Mouse (Mus musculus) CD4-positive helper T cell, adult 2 months (primary cell): ENCODE results near the gene Kitl.

ENCODE experiments used
- DNase-seq: peaks from one replicate; pipeline ENCODE4 v3.0.0-alpha.2; 2012; ENCODE audit warnings: low read depth, missing footprints, low spot score

Gene Kitl

DNA sequence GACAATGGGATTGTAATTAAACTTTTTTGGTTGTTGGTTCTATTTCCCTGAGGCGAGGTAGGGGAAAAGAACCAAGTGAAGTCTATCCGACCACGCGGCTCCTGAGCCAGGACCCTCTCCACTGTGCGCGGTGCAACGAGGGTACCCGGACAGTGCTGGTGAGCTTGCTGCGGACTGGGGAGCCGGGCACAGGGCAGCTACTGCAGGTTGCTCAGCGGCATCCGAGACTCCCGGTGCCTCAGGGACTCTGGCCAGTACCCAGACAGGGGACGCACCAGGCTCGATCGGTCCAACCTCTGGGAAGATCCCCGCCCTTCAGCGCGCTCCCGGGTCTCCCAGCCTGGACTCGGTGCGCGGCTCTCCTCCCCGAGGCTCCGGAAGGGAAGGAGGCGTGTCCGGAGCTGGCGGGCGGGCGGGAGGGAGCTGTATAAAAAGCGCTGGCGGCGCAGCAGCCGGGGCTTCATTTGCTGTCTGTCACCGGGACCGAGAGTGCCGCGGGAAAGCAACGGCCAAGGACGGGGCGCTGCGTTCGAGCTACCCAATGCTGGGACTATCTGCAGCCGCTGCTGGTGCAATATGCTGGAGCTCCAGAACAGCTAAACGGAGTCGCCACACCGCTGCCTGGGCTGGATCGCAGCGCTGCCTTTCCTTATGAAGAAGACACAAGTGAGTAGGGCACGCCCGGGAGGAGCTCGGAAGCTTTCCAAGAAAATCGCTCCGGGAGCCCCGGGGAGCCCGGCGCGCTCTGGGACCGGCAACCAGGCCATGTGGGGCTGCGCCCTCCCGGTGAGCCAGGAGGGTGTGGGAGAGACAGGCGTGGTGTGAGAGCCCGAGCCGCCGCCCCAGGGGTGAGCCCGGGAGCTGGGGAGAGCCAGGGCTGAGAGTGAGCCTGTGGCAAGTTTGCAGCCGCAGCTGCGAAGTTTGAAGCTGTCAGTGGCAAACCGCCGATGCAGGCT, at the start of gene Kitl:
Kitl (plus strand) TSS at position 261 of the 956 bp plus-strand sequence.
- DNase-seq, result peak; percentile 12

DNA sequence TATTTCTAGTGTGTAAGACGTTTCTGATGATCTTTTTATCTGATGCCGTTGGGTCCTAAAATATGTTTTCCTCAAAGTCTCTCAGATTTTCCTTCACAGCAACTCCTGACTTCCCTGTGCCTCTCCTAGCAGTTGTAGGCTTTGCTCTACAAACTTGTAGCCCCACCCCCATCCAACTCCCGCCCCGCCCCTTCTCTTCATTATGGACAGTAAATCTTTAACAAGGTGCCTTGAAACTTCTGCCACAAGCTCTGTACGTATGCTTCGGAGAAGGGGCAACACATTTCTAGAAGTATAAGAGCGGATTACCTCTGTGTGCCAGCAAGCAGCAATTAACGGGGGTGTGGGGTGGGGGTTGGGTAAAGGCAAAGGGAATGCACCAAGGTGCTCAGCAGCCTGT, 42.6 kb upstream of the Kitl start:
- no peak for DNase-seq

DNA sequence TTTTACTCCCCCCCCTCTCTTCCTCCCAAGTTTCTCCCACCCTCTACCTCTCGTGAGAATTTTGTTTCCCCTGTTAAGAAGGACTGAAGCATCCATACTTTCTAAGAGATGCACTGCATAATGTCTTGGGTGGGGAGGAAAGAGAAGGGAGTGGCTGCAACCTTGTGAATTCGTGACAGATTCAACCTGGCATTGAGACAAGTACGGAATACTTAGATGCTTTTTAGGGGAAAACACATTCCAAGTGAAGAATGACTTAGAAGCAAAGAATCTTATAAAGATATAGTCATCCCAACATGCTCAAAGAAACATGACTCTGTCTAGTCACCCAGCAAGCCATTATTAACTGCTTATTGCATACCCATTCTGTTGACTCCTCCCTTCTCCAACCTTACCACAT, 35.3 kb upstream of the Kitl start:
- DNase-seq, result no peak

DNA sequence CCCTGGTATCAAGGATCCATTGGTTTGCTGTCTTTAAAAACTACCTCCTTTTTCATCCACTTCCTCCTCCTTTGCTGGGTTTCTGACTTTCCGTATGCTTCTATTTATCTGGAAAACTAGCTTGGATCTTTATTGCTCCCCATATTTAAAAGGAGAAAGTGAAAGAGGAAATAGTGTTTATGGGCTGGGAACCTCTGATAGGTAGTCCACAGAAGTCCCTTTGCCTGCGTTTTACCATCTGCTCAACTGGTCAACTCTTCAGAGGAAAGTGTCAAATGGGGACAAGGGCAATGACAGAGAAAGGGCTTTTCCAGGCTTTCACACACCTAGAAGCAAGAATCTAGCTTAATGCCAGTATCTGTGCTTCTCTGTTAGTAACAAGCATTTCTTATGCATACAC, 34.5 kb upstream of the Kitl start:
- no peak for DNase-seq

GRCm38 (mm10) chr10:99981887-99982286, 33.5 kb upstream of the Kitl start:
- DNase-seq, result no peak

GRCm38 (mm10) chr10:99986745-99987144, 28.7 kb upstream of the Kitl start:
- no peak for DNase-seq

DNA sequence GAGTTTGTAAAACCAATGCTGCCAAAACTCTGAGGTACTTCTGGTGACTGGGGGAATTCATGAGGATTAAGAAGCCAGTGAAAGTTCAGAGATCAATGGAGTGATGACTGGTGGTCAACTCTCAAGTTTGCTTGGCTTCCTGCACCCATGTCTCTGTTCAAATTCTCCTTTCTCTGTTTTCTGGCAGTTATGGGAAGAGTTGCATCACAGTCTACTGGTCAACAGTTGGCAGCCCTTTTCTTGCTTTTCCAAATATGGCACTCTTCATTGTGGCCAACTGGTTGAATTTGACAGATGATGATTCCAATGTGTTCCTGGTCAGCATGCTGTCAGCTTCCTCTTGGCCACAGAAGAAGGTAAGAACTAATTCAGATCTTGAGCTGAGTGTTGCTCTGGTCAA, 25.7 kb upstream of the Kitl start:
- no peak for DNase-seq

GRCm38 (mm10) chr10:99992121-99992520, 23.3 kb upstream of the Kitl start:
- DNase-seq, result no peak

GRCm38 (mm10) chr10:100001452-100001851, 14.0 kb upstream of the Kitl start:
- no peak for DNase-seq

GRCm38 (mm10) chr10:100003797-100004196, 11.6 kb upstream of the Kitl start:
- no peak for DNase-seq

DNA sequence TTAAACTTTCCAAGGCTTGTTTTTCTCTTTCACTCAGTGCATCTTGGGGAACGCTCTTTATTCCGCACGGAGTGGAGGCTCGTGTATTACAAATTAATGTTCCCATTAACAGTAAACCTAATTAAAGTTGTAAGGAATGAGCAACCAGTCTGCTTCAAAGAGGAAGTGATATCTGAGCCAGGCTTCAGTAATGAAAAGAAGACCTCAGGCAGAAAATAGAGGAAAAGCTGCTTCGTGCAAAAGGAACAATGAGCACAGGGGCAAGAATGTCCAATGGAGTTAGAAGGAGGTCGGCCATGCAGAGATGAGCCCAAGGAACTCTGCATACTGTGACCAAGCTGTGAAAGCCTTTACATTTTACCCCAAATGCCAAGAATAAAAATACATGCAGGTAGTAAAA, 5.7 kb upstream of the Kitl start:
- no peak for DNase-seq

DNA sequence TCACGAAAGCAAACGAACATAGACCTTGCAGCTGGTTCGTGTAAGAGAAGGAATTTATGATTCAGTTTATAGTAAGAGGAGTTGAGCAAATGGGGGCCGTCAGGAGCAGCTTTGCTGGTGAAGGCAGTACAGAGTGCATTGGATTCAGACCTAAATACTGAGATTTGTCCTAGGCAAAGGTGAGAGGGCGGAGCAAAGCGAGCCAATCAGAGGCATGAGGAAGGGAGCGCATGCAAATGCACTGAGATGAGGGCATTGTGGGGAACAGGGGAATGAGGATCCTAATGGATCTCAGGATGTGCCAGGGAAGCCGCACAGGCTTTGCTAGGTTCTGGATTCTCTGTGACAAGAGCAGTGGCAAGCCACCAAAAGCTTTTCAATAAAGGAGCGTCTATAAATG, 5.1 kb upstream of the Kitl start:
- DNase-seq, result no peak

GRCm38 (mm10) chr10:100014096-100014495, 1.3 kb upstream of the Kitl start:
- no peak for DNase-seq

GRCm38 (mm10) chr10:100016326-100016709, 888 bp downstream of the Kitl start:
- DNase-seq, result no peak

GRCm38 (mm10) chr10:100016941-100017770, 1.7 kb downstream of the Kitl start:
- no peak for DNase-seq

GRCm38 (mm10) chr10:100017771-100018070, 2.3 kb downstream of the Kitl start:
- no peak for DNase-seq

DNA sequence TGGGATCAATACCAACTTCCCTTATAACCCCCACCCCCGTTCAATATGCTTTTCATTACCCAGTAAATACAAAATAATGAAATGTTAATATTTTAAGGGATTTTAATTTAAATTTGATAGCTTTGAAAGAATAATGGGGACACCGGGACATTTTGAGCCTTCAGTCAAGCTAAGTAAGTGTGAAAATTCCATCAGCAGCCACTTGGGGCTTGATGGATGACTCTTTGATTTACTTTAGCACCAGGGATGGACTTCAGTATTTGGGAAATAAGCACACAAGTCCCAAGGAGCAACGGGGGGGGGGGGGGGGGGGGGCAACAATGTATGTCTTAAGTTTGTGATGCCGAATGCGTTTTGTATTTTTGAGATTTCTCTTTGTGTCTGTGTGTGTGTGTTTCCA, 3.1 kb downstream of the Kitl start:
- no peak for DNase-seq

DNA sequence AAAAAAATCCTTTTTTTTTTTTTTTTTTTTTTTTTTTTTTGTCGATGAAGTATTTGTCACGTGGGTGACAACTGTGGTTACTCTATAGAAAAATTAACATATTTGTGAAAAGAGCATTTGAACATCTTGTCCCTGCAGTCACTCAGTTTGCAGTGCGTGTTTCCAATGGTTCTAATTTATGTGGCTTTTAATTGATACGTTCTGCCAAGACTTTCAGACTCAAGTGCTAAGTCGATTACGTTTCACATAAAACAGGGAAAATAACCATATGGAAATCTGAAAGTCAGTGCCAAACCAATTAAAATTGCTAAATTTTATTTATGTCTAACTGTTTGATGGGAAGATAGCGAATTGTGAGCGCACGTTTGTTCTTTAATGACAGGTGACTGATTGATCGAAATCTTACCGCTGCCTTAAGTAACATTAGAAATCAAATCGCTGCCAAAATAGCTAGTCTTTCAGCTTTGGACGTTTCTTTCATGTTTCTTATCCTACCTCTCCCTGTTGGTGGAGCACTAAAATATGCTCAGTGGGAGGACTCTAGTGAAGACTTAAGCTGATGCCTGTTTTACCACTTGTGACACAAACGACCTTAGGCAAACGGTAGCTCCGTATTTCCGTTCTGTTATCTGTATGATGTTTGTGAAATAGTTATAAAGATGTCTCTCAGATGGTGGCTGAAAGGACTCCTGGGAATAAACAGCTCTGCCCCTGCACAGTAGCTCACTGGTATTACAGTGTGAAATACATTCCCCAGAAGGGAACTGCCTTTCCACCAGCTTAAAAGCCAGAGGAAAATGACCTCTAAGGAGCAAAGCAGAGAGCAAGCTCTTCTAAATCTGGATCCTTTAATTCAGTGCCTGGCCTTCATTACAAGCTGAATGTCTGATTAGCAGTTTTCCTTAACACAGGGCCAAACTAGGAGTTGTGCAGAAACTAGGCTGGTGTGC, 4.1 kb downstream of the Kitl start:
- DNase-seq, result no peak

DNA sequence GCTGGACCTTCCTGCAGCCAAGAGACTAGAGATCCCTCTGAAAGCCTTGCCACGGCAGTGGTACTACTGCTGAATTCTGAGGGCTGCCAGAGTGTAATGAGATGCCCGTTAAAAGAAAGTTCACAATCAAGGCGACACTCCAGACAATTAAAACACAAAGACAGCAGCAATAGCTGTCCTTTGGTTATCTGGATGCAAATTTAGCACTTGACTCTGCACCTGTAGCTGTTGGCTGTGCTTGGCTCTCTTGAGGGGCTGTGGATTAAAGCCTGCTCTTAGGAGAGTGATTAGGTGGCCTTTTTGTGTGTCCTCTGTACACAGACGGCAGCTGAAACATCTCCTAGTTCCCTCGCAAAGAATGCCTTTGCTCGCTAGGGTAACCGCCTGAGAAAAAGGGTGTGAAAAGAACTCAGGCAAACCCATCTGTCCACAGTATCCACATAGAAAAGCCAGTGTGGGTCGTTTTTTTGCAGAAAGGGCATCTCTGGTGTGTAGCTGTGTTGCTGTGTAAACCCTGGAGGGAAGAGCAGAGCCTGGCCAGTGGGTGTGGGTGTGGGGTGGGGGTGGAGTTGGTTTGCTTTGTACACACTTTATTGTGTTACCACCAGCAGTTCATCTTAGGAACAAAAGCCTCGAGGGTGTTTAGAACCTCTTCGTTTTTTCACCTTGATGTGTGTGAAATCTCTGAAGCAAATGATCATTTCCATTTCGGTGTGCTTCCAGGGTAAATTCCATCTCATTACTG, 6.8 kb downstream of the Kitl start:
- DNase-seq, result no peak

DNA sequence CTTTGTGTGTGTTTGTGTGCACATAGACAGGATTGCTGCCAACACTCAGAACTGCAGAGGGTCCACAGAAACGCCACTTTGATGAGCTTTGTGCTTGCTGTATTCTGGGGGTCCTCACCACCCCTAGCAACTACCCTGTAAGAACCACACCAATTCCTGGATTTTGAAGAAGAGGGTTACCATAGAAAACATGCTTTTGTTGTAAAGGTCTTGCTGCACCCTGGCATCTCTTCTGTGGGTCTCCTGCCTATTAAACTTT, 7.3 kb downstream of the Kitl start:
- no peak for DNase-seq

GRCm38 (mm10) chr10:100025665-100026064, 10.2 kb downstream of the Kitl start:
- peak; percentile 39 for DNase-seq
